Mouse (Mus musculus): Measurements from ENCODE around the gene Tmem178. TPM values are rescaled to one million over a fixed set of nuclear protein-coding genes. Genes with fewer than 3 reads are reported as not detected.

Tmem178 gene
- polyA plus RNA-seq, 1 experiment from 2014 or later, result 23.1 TPM

DNA sequence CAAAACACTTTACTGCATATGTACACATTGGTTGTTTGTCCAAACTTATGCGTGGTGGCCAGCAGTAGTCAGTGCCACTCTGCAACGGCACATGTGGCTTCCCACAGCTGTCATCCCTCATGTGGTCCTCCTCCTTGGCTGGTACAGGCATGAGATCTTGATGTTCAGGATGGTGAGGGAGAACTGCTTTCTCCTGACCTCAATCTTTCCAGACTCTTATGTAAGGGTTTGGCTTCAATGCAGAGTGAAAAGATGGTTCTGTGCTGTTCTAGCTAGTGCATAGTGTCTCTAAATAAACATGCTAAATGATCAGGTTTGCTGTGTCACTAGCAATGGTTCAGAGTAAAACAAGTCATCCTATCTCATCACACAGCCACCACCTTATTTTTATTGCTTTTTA, 17.3 kb upstream of the Tmem178 start:
- DNase-seq (ENCODE audit: low spot score) (no peak), ATAC-seq (no peak)
- no peak for TF ChIP-seq CTCF (IDR thresholded peaks at IDR 0.05)
- no peak for TF ChIP-seq EP300 (IDR thresholded peaks at IDR 0.05)
- Histone ChIP-seq H3K4me2 (replicated peaks; ENCODE audit: low read depth, low read length) (no peak overlapping the region), H3K4me1 (ENCODE audit: insufficient read depth, low read depth, low read length) (0 out of 2 replicates have a peak, but pooled peaks cover 5% of the 10 kb centered on the region), H3K27me3 (replicated peaks; ENCODE audit: insufficient read depth, low read length) (no peaks in the 10 kb centered on the region), H3K27ac (ENCODE audit: low read length) (no peak overlapping the region), H3K9me3 (ENCODE audit: low read length) (no peaks in the 10 kb centered on the region), H3K36me3 (ENCODE audit: insufficient read depth, low read length) (no peaks in the 10 kb centered on the region), H3K4me3 (ENCODE audit: low read depth, low read length) (no peak overlapping the region), H3K9ac (replicated peaks; ENCODE audit: low read depth) (no peak overlapping the region)
- WGBS, result 81% methylated on average over 2 of the region's 2 CpGs

DNA sequence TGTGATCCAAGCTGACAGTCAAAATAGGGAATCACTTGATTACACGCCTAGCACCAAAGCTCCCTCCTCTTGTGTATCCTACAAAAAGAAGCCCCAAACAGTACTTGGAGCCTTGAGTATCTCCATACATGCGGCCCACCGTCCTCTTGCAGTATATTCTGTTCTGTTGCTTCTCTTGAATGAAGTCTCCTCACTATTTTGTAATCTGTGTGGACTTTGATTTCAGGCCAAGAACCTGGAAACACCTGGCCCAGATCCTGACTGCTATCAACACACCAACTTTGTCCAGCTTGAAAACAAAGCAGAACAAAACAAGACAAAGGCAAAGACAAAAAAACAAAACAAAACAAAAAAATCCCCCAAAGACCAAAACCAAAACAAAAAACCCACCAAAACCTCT, 11.7 kb upstream of the Tmem178 start:
- no peaks in the 10 kb centered on the region for H3K9me3 ChIP-seq (ENCODE audit: low read length)
- H3K27me3 ChIP-seq (replicated peaks; ENCODE audit: insufficient read depth, low read length), result no peaks in the 10 kb centered on the region
- no peak overlapping the region for H3K4me2 ChIP-seq (replicated peaks; ENCODE audit: low read depth, low read length)
- H3K4me3 ChIP-seq (ENCODE audit: low read depth, low read length), result no peak overlapping the region
- H3K9ac ChIP-seq (replicated peaks; ENCODE audit: low read depth), result no peak overlapping the region
- DNase-seq (ENCODE audit: low spot score) (no peak), ATAC-seq (no peak)
- no peak overlapping the region for H3K27ac ChIP-seq (ENCODE audit: low read length)
- TF ChIP-seq CTCF (IDR thresholded peaks at IDR 0.05), result no peak
- 0 out of 2 replicates have a peak, but pooled peaks cover 8% of the 10 kb centered on the region for H3K4me1 ChIP-seq (ENCODE audit: insufficient read depth, low read depth, low read length)
- no peaks in the 10 kb centered on the region for H3K36me3 ChIP-seq (ENCODE audit: insufficient read depth, low read length)
- 69% methylated on average over 3 of the region's 3 CpGs for WGBS

DNA sequence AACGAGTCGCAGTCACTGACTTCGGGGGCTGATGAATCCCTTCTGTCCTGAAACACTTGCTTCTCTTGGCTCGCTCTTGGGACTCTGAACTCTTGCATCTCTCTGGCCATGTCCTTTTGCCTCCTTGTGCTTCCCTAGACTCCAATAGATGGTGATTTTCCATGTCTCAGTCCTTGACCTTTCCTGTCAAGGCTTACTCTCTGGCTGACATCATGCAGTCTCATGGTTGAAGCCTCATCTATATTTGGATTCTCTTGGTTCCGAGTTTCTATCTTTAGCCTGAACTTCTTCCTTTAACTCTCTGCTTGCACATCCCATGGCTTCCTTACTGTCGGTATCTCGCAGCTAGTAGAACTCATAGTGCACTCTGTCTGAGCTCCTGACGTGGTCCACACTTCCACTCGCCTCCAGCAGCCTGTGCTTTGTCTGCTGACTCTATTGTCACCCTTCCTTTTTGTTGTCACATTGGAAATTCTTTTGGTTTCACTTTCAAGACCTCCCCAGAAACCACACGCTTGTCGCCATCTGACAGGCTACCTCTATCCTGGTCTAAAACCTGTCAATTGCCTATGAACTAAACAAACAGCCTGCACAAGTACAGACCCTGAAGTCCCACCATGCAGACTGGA, 10.9 kb upstream of the Tmem178 start:
- H3K4me1 ChIP-seq (ENCODE audit: insufficient read depth, low read depth, low read length), result 0 out of 2 replicates have a peak, but pooled peaks cover 8% of the 10 kb centered on the region
- WGBS, result 64% methylated on average over 11 of the region's 11 CpGs
- H3K9ac ChIP-seq (replicated peaks; ENCODE audit: low read depth), result no peak overlapping the region
- no peaks in the 10 kb centered on the region for H3K27me3 ChIP-seq (replicated peaks; ENCODE audit: insufficient read depth, low read length)
- DNase-seq (ENCODE audit: low spot score) (peak; percentile 18), ATAC-seq (no peak)
- no peak overlapping the region for H3K27ac ChIP-seq (ENCODE audit: low read length)
- no peaks in the 10 kb centered on the region for H3K36me3 ChIP-seq (ENCODE audit: insufficient read depth, low read length)
- TF ChIP-seq CTCF (IDR thresholded peaks at IDR 0.05) (no peak), EP300 (IDR thresholded peaks at IDR 0.05) (no peak)
- H3K4me3 ChIP-seq (ENCODE audit: low read depth, low read length), result no peak overlapping the region
- no peak overlapping the region for H3K4me2 ChIP-seq (replicated peaks; ENCODE audit: low read depth, low read length)
- no peaks in the 10 kb centered on the region for H3K9me3 ChIP-seq (ENCODE audit: low read length)

DNA sequence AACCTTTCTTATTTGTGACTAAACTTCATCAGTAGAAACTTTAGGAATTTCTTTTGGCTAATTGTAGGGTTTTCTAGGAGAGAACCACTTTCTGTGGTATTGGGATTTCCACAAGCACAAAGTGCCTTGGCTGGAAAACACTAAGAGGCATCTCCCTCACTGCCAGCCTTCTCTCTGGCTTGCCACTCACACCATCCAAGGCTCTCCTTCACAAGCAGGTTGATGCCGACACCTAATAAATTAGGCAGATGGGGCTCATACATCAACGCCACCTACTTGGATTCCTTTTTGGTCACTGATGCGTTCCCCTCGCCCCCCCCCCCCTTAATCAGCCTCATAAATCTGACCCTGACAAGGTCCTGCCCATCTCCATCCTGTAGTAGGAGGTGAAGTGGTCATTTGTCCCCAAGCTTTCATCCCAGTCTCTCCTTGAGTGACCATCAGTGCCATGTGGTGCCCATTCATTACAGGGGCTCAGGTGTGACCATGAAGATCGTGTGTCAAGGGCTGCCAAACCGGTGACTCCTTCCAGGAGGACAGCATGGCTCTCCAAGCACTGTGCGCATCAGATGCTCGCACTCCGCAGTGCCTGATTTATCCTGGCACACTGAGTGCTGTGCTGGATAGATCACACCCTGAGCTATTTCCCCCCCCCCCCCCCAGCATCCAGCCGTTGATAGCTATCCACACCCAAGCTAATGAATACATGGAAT, 8.5 kb upstream of the Tmem178 start:
- no peaks in the 10 kb centered on the region for H3K27me3 ChIP-seq (replicated peaks; ENCODE audit: insufficient read depth, low read length)

DNA sequence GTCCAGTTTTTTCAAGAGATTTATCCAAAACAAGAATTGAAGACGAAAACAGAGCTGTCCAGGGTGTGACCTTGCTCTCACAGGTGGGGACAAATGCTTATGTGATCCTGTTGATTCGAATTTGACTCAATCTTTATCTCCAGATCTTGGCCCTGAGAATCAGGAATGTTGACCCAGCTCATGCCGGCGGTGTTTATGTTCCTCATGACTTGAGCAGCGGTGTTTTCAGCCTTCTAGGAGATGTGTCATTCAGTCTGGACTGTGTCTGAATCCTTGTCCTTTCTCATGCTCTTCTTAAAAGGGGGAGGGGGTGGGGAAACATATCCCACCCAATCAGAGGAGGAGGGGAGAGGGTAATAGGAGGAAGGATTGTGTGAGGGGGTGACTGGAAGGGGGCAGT, 7.9 kb upstream of the Tmem178 start:
- Histone ChIP-seq H3K4me2 (replicated peaks; ENCODE audit: low read depth, low read length) (no peak overlapping the region), H3K4me3 (ENCODE audit: low read depth, low read length) (no peak overlapping the region), H3K9ac (replicated peaks; ENCODE audit: low read depth) (no peak overlapping the region), H3K9me3 (ENCODE audit: low read length) (no peaks in the 10 kb centered on the region), H3K27ac (ENCODE audit: low read length) (no peak overlapping the region), H3K36me3 (ENCODE audit: insufficient read depth, low read length) (no peaks in the 10 kb centered on the region), H3K4me1 (ENCODE audit: insufficient read depth, low read depth, low read length) (0 out of 2 replicates have a peak, but pooled peaks cover 3% of the 10 kb centered on the region), H3K27me3 (replicated peaks; ENCODE audit: insufficient read depth, low read length) (no peaks in the 10 kb centered on the region)
- WGBS, result 30% methylated on average over 5 of the region's 5 CpGs
- TF ChIP-seq EP300 (IDR thresholded peaks at IDR 0.05) (no peak), CTCF (IDR thresholded peaks at IDR 0.05) (no peak)
- DNase-seq (ENCODE audit: low spot score), result no peak
- ATAC-seq, result no peak

More for the DNA sequence above, 8.5 kb upstream of the Tmem178 start:
- no peak overlapping the region for H3K9ac ChIP-seq (replicated peaks; ENCODE audit: low read depth)
- no peaks in the 10 kb centered on the region for H3K9me3 ChIP-seq (ENCODE audit: low read length)
- H3K4me1 ChIP-seq (ENCODE audit: insufficient read depth, low read depth, low read length), result 0 out of 2 replicates have a peak, but pooled peaks cover 3% of the 10 kb centered on the region
- no peak overlapping the region for H3K4me2 ChIP-seq (replicated peaks; ENCODE audit: low read depth, low read length)
- no peaks in the 10 kb centered on the region for H3K36me3 ChIP-seq (ENCODE audit: insufficient read depth, low read length)
- 48% methylated on average over 10 of the region's 10 CpGs for WGBS
- H3K27ac ChIP-seq (ENCODE audit: low read length), result no peak overlapping the region
- no peak overlapping the region for H3K4me3 ChIP-seq (ENCODE audit: low read depth, low read length)
- DNase-seq (ENCODE audit: low spot score) (no peak), ATAC-seq (no peak)
- TF ChIP-seq CTCF (IDR thresholded peaks at IDR 0.05), result no peak
- no peak for TF ChIP-seq EP300 (IDR thresholded peaks at IDR 0.05)

DNA sequence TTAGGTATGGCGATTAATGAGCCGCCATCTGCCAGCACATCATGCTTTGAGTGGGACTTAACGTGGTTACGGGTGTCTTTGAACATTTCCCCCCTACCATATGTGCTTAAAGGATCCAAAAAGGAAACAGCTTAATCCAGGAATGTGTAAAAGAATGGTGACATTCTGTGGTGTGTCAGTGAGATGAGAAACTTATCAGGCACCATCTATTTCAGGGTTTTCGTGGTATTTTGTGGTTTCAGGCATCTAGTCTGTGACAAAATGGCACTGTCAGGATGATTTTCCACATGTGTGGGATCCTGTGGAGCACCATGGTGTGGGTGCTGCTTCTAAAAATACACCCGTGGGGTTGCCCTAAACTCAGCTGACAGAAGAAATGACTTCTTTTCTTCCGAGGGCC, 4.6 kb upstream of the Tmem178 start:
- no peaks in the 10 kb centered on the region for H3K36me3 ChIP-seq (ENCODE audit: insufficient read depth, low read length)
- no peak overlapping the region for H3K4me3 ChIP-seq (ENCODE audit: low read depth, low read length)
- H3K9me3 ChIP-seq (ENCODE audit: low read length), result no peaks in the 10 kb centered on the region
- no peak overlapping the region for H3K4me2 ChIP-seq (replicated peaks; ENCODE audit: low read depth, low read length)
- ATAC-seq (no peak), DNase-seq (ENCODE audit: low spot score) (no peak)
- no peaks in the 10 kb centered on the region for H3K27me3 ChIP-seq (replicated peaks; ENCODE audit: insufficient read depth, low read length)
- H3K4me1 ChIP-seq (ENCODE audit: insufficient read depth, low read depth, low read length), result no peaks in the 10 kb centered on the region
- H3K9ac ChIP-seq (replicated peaks; ENCODE audit: low read depth), result no peak overlapping the region
- no peak overlapping the region for H3K27ac ChIP-seq (ENCODE audit: low read length)
- no peak for TF ChIP-seq EP300 (IDR thresholded peaks at IDR 0.05)
- no peak for TF ChIP-seq CTCF (IDR thresholded peaks at IDR 0.05)
- WGBS, result 74% methylated on average over 7 of the region's 7 CpGs
